Mouse (Mus musculus) kidney, embryonic 14.5 days (tissue): ENCODE measurements at regions not wholly inside any gene's neighbourhood (a gene's known extent, or its start where the extent isn't known, plus 50 kb on each side); places are given as distances from the start of the nearest gene placed in this dataset.

Experiments used
- ATAC-seq: fragments of 200-750 bp; cut with Nextera tagmentation; 2 replicates; pipeline ENCODE4 v1.8.0; 2017; ENCODE audit warnings: moderate number of reproducible peaks, mild to moderate bottlenecking, moderate TSS enrichment, moderate library complexity; ENCODE audit not compliant: low FRiP score, low TSS enrichment
- H3K27ac ChIP-seq: fragments of 300-500 bp; sonication (generic); 2 replicates; pipeline ENCODE4 v1.5.1; 2014; ENCODE audit warnings: low read depth, mild to moderate bottlenecking, low read length, moderate library complexity, mixed read lengths
- H3K27me3 ChIP-seq: fragments of 300-500 bp; sonication (generic); 2 replicates; pipeline ENCODE4 v1.6.1; 2014; ENCODE audit warnings: mild to moderate bottlenecking, low read length; ENCODE audit not compliant: control insufficient read depth, insufficient read depth
- H3K36me3 ChIP-seq: fragments of 300-500 bp; sonication (generic); 2 replicates; pipeline ENCODE4 v1.6.1; 2014; ENCODE audit warnings: low read length, mixed read lengths; ENCODE audit not compliant: control insufficient read depth, insufficient read depth
- H3K4me1 ChIP-seq: fragments of 300-500 bp; sonication (generic); 2 replicates; pipeline ENCODE4 v1.6.1; 2014; ENCODE audit warnings: low read length, mixed read lengths; ENCODE audit not compliant: control insufficient read depth, insufficient read depth
- H3K4me2 ChIP-seq: fragments of 300-500 bp; sonication (generic); replicated peaks from 2 replicates; pipeline ENCODE4 v1.6.1; 2014; ENCODE audit warnings: low read depth, mild to moderate bottlenecking, low read length
- H3K4me3 ChIP-seq: fragments of 300-500 bp; sonication (generic); 2 replicates; pipeline ENCODE4 v1.5.1; 2014; ENCODE audit warnings: mild to moderate bottlenecking, low read length
- H3K9ac ChIP-seq: fragments of 300-500 bp; sonication (generic); 2 replicates; pipeline ENCODE4 v1.6.1; 2014; ENCODE audit warnings: low read depth, mild to moderate bottlenecking, low read length, moderate library complexity
- H3K9me3 ChIP-seq: fragments of 300-500 bp; sonication (generic); 2 replicates; pipeline ENCODE4 v1.6.1; 2016; ENCODE audit warnings: low read length; ENCODE audit not compliant: control insufficient read depth
- WGBS: fragments of 180-500 bp; shearing (Covaris S2); extraction: QIAGEN DNeasy Blood & Tissue Kit; methylation state at CpG from one replicate; pipeline ENCODE4 v1.1.7; 2014; 5-methylcytosine and 5-hydroxymethylcytosine counted together

DNA sequence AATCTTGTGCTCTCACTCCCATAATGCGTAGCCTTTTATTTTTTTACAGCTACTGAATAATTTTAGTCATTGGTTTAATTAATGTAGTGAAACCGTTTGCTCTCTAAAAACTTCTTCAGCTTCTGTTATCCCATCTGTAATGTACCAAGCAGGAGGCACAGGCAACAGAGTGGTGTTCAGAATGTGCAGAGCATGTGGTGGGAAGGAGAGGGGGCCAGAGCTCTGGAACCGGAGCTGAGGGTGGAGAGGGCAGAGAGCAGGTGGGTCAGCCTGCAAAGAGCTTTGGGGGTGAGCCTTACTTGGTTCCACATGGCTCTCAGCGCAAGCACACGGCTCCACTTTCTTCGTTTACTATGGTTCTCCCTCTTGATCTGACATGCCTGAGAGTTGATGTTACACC, 739.6 kb upstream of the Arrdc4 start:
- 55% methylated on average over 6 of the region's 6 CpGs for WGBS
- Histone ChIP-seq H3K36me3 (no peaks in the 10 kb centered on the region), H3K4me2 (no peak overlapping the region), H3K9ac (no peak overlapping the region), H3K27ac (no peak overlapping the region), H3K4me3 (no peak overlapping the region), H3K4me1 (no peaks in the 10 kb centered on the region), H3K9me3 (no peaks in the 10 kb centered on the region), H3K27me3 (no peaks in the 10 kb centered on the region)
- no peak for ATAC-seq

DNA sequence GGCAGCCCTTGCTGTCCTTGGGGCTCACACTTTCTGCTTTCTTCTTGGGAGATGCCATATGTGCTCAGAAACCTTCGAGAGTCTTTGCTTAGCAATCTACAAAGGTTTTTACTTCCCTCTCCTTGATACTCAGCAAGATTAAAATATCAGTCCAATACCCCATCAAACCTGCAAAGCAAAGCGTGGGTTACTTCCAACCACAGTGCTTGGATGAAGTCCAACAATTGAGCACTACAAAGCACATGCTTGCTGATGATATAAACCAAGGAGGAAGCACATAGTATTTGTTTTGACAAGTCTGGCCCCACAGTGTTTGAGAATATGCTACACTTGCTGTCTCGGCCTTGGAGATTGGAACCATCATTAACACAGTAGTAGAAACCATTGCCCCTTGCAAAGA, 738.1 kb upstream of the Arrdc4 start:
- no peaks in the 10 kb centered on the region for H3K36me3 ChIP-seq
- ATAC-seq = no peak
- 66% methylated on average over 3 of the region's 3 CpGs for WGBS
- no peak overlapping the region for H3K27ac ChIP-seq
- H3K4me2 ChIP-seq = no peak overlapping the region
- no peak overlapping the region for H3K4me3 ChIP-seq
- H3K9me3 ChIP-seq = no peaks in the 10 kb centered on the region
- no peak overlapping the region for H3K9ac ChIP-seq
- no peaks in the 10 kb centered on the region for H3K4me1 ChIP-seq
- no peaks in the 10 kb centered on the region for H3K27me3 ChIP-seq

DNA sequence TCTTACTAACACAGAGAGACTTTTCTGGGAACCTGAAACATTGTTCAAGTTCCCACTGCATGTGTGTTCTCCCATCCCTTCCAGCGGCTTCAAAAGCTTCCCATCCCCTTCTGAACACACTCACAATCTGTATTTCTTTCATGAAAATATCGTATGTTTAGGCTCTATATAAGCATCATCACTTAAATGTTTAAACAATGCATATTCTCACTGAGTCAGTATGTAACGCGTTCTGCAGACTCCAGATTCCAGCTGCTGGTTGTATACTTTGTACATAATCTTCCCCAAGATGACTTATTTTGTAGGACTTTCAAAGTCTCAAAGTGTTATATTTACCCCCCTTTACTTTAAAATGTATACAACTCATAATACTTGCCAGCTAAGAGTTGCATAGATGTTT, 735.5 kb upstream of the Arrdc4 start:
- no peak overlapping the region for H3K27ac ChIP-seq
- no peak overlapping the region for H3K4me3 ChIP-seq
- H3K36me3 ChIP-seq = no peaks in the 10 kb centered on the region
- 83% methylated on average over 4 of the region's 4 CpGs for WGBS
- H3K9ac ChIP-seq = no peak overlapping the region
- H3K4me1 ChIP-seq = no peaks in the 10 kb centered on the region
- no peak for ATAC-seq
- H3K4me2 ChIP-seq = no peak overlapping the region
- H3K27me3 ChIP-seq = no peaks in the 10 kb centered on the region
- no peaks in the 10 kb centered on the region for H3K9me3 ChIP-seq
